Mouse (Mus musculus): ENCODE results near the gene Olfr974. TPM values are rescaled to one million over a fixed set of nuclear protein-coding genes. Genes with fewer than 3 reads are reported as not detected.
"Not testable (repeated sequence)": the region's sequence is repeated elsewhere in the genome, so short reads cannot be mapped to it uniquely, and the experiment has no call there.

Gene Olfr974
- polyA plus RNA-seq, 2 experiments = not detected

GRCm38 (mm10) chr9:39951946-39952345, 14.6 kb downstream of the Olfr974 start, which contains the start of gene Olfr975:
TSS of gene Olfr975 (minus strand) at chr9:39952046.
- Histone ChIP-seq H3K4me2 (ENCODE audit: low read depth) (no peak within 1 kb of the TSS), H3K9ac (replicated peaks) (no peak within 1 kb of the TSS), H3K27me3 (ENCODE audit: control insufficient read depth, insufficient read depth, low read length) (no peaks in the 10 kb centered on the region), H3K9me3 (ENCODE audit: control insufficient read depth, low read length) (no peaks in the 10 kb centered on the region), H3K4me3 (ENCODE audit: insufficient read depth in 1 of 2, low read depth in 2 of 2, low read length in 2 of 2) (no peak within 1 kb of the TSS), H3K36me3 (replicated peaks; ENCODE audit: control insufficient read depth, insufficient read depth, low read depth) (no peaks in the 10 kb centered on the region), H3K27ac (no peak within 1 kb of the TSS), H3K4me1 (replicated peaks; ENCODE audit: control insufficient read depth in 2 of 2, insufficient read depth in 2 of 2, low read length in 1 of 2) (no peaks in the 10 kb centered on the region)
- DNase-seq (ENCODE audit: low read depth in 3 of 3, low spot score in 3 of 3) (no peak), ATAC-seq (ENCODE audit: insufficient read depth) (no peak)
- TF ChIP-seq EP300 (IDR thresholded peaks at IDR 0.05; ENCODE audit: low read depth) = no peak
- no peak for TF ChIP-seq CTCF (IDR thresholded peaks at IDR 0.05; ENCODE audit: low read depth)
- WGBS (ENCODE audit: insufficient replicate concordance) = 43% methylated on average over 1 of the region's 1 CpGs

- DNase-seq (ENCODE audit: low read depth in 3 of 3, low spot score in 3 of 3); H3K9ac ChIP-seq (replicated peaks); H3K4me3 ChIP-seq (ENCODE audit: insufficient read depth in 1 of 2, low read depth in 2 of 2, low read length in 2 of 2); H3K27ac ChIP-seq; H3K36me3 ChIP-seq (replicated peaks; ENCODE audit: control insufficient read depth, insufficient read depth, low read depth); H3K4me1 ChIP-seq (replicated peaks; ENCODE audit: control insufficient read depth in 2 of 2, insufficient read depth in 2 of 2, low read length in 1 of 2); H3K4me2 ChIP-seq (ENCODE audit: low read depth); H3K27me3 ChIP-seq (ENCODE audit: control insufficient read depth, insufficient read depth, low read length); ATAC-seq (ENCODE audit: insufficient read depth); H3K9me3 ChIP-seq (ENCODE audit: control insufficient read depth, low read length): not testable (repeated sequence)
- WGBS (ENCODE audit: insufficient replicate concordance) = 52% methylated on average over 7 of the region's 9 CpGs
Measured at GRCm38 (mm10) chr9:39961033-39961432, 23.7 kb downstream of the Olfr974 start, which contains the start of gene Olfr976. TSS of gene Olfr976 (minus strand) at chr9:39961133.

GRCm38 (mm10) chr9:39976581-39977145, 39.4 kb downstream of the Olfr974 start:
- not testable (repeated sequence) for DNase-seq (ENCODE audit: low read depth in 3 of 3, low spot score in 3 of 3); H3K9me3 ChIP-seq (ENCODE audit: control insufficient read depth, low read length); H3K9ac ChIP-seq (replicated peaks); H3K4me1 ChIP-seq (replicated peaks; ENCODE audit: control insufficient read depth in 2 of 2, insufficient read depth in 2 of 2, low read length in 1 of 2); H3K4me2 ChIP-seq (ENCODE audit: low read depth); H3K36me3 ChIP-seq (replicated peaks; ENCODE audit: control insufficient read depth, insufficient read depth, low read depth); H3K27me3 ChIP-seq (ENCODE audit: control insufficient read depth, insufficient read depth, low read length); H3K4me3 ChIP-seq (ENCODE audit: insufficient read depth in 1 of 2, low read depth in 2 of 2, low read length in 2 of 2); ATAC-seq (ENCODE audit: insufficient read depth); H3K27ac ChIP-seq
- 50% methylated on average over 1 of the region's 1 CpGs for WGBS (ENCODE audit: insufficient replicate concordance)

- no peak for ATAC-seq (ENCODE audit: insufficient read depth)
- no peak for DNase-seq (ENCODE audit: low read depth in 3 of 3, low spot score in 3 of 3)
- Histone ChIP-seq H3K4me3 (ENCODE audit: insufficient read depth in 1 of 2, low read depth in 2 of 2, low read length in 2 of 2) (no peak within 1 kb of the TSS), H3K36me3 (replicated peaks; ENCODE audit: control insufficient read depth, insufficient read depth, low read depth) (no peaks in the 10 kb centered on the region), H3K4me2 (ENCODE audit: low read depth) (no peak within 1 kb of the TSS), H3K9me3 (ENCODE audit: control insufficient read depth, low read length) (no peaks in the 10 kb centered on the region), H3K27ac (no peak within 1 kb of the TSS), H3K27me3 (ENCODE audit: control insufficient read depth, insufficient read depth, low read length) (no peaks in the 10 kb centered on the region), H3K4me1 (replicated peaks; ENCODE audit: control insufficient read depth in 2 of 2, insufficient read depth in 2 of 2, low read length in 1 of 2) (no peaks in the 10 kb centered on the region), H3K9ac (replicated peaks) (no peak within 1 kb of the TSS)
- WGBS (ENCODE audit: insufficient replicate concordance) = 68% methylated on average over 2 of the region's 2 CpGs
- TF ChIP-seq EP300 (IDR thresholded peaks at IDR 0.05; ENCODE audit: low read depth) (no peak), CTCF (IDR thresholded peaks at IDR 0.05; ENCODE audit: low read depth) (no peak)
Measured at GRCm38 (mm10) chr9:39991813-39992212, 54.5 kb downstream of the Olfr974 start, which contains the start of gene Olfr978. TSS of gene Olfr978 (plus strand) at chr9:39992113.

Other genes with a start within 250 kb of the Olfr974 start
- gene Olfr149, start 230.4 kb upstream of the Olfr974 start, polyA plus RNA-seq (2012; rRNA removed) = not detected in 2 replicates
- not detected in 2 replicates for gene Olfr149, start 230.4 kb upstream of the Olfr974 start, polyA plus RNA-seq (2014; fragmentation: Nextera tagmentation; extraction: Ambion mirVana)
- not detected in 2 replicates for gene Olfr965, start 226.1 kb upstream of the Olfr974 start, polyA plus RNA-seq (2012; rRNA removed)
- not detected in 2 replicates for gene Olfr965, start 226.1 kb upstream of the Olfr974 start, polyA plus RNA-seq (2014; fragmentation: Nextera tagmentation; extraction: Ambion mirVana)
- not detected in 2 replicates for gene Olfr150, start 206.5 kb upstream of the Olfr974 start, polyA plus RNA-seq (2012; rRNA removed)
- not detected in 2 replicates for gene Olfr150, start 206.5 kb upstream of the Olfr974 start, polyA plus RNA-seq (2014; fragmentation: Nextera tagmentation; extraction: Ambion mirVana)
- not detected in 2 replicates for gene Olfr967, start 191.3 kb upstream of the Olfr974 start, polyA plus RNA-seq (2012; rRNA removed)
- not detected in 2 replicates for gene Olfr967, start 191.3 kb upstream of the Olfr974 start, polyA plus RNA-seq (2014; fragmentation: Nextera tagmentation; extraction: Ambion mirVana)
- not detected in 2 replicates for gene Olfr968, start 154.2 kb upstream of the Olfr974 start, polyA plus RNA-seq (2012; rRNA removed)
- gene Olfr968, start 154.2 kb upstream of the Olfr974 start, polyA plus RNA-seq (2014; fragmentation: Nextera tagmentation; extraction: Ambion mirVana) = not detected in 2 replicates
- gene Olfr969, start 146.6 kb upstream of the Olfr974 start, polyA plus RNA-seq (2012; rRNA removed) = not detected in 2 replicates
- not detected in 2 replicates for gene Olfr969, start 146.6 kb upstream of the Olfr974 start, polyA plus RNA-seq (2014; fragmentation: Nextera tagmentation; extraction: Ambion mirVana)
- not detected in 2 replicates for gene Olfr970, start 128.6 kb upstream of the Olfr974 start, polyA plus RNA-seq (2012; rRNA removed)
- gene Olfr970, start 128.6 kb upstream of the Olfr974 start, polyA plus RNA-seq (2014; fragmentation: Nextera tagmentation; extraction: Ambion mirVana) = not detected in 2 replicates
- gene Olfr971, start 100.6 kb upstream of the Olfr974 start, polyA plus RNA-seq (2012; rRNA removed) = not detected in 2 replicates
- not detected in 2 replicates for gene Olfr971, start 100.6 kb upstream of the Olfr974 start, polyA plus RNA-seq (2014; fragmentation: Nextera tagmentation; extraction: Ambion mirVana)
- not detected in 2 replicates for gene Olfr972, start 71.1 kb upstream of the Olfr974 start, polyA plus RNA-seq (2012; rRNA removed)
- not detected in 2 replicates for gene Olfr972, start 71.1 kb upstream of the Olfr974 start, polyA plus RNA-seq (2014; fragmentation: Nextera tagmentation; extraction: Ambion mirVana)
- not detected in 2 replicates for gene Olfr229, start 30.2 kb upstream of the Olfr974 start, polyA plus RNA-seq (2012; rRNA removed)
- not detected in 2 replicates for gene Olfr229, start 30.2 kb upstream of the Olfr974 start, polyA plus RNA-seq (2014; fragmentation: Nextera tagmentation; extraction: Ambion mirVana)
- gene Olfr975, start 14.5 kb downstream of the Olfr974 start, polyA plus RNA-seq (2012; rRNA removed) = not detected in 2 replicates
- not detected in 2 replicates for gene Olfr975, start 14.5 kb downstream of the Olfr974 start, polyA plus RNA-seq (2014; fragmentation: Nextera tagmentation; extraction: Ambion mirVana)
- not detected in 2 replicates for gene Olfr976, start 23.6 kb downstream of the Olfr974 start, polyA plus RNA-seq (2012; rRNA removed)
- not detected in 2 replicates for gene Olfr976, start 23.6 kb downstream of the Olfr974 start, polyA plus RNA-seq (2014; fragmentation: Nextera tagmentation; extraction: Ambion mirVana)
- gene Olfr978, start 54.6 kb downstream of the Olfr974 start, polyA plus RNA-seq (2012; rRNA removed) = not detected in 2 replicates
- not detected in 2 replicates for gene Olfr978, start 54.6 kb downstream of the Olfr974 start, polyA plus RNA-seq (2014; fragmentation: Nextera tagmentation; extraction: Ambion mirVana)
- not detected in 2 replicates for gene Olfr979, start 66.0 kb downstream of the Olfr974 start, polyA plus RNA-seq (2012; rRNA removed)
- not detected in 2 replicates for gene Olfr979, start 66.0 kb downstream of the Olfr974 start, polyA plus RNA-seq (2014; fragmentation: Nextera tagmentation; extraction: Ambion mirVana)
- not detected in 2 replicates for gene Olfr980, start 72.1 kb downstream of the Olfr974 start, polyA plus RNA-seq (2012; rRNA removed)
- not detected in 2 replicates for gene Olfr980, start 72.1 kb downstream of the Olfr974 start, polyA plus RNA-seq (2014; fragmentation: Nextera tagmentation; extraction: Ambion mirVana)
- not detected in 2 replicates for gene Olfr981, start 84.0 kb downstream of the Olfr974 start, polyA plus RNA-seq (2012; rRNA removed)
- gene Olfr981, start 84.0 kb downstream of the Olfr974 start, polyA plus RNA-seq (2014; fragmentation: Nextera tagmentation; extraction: Ambion mirVana) = not detected in 2 replicates
- not detected in 2 replicates for gene Olfr982, start 136.3 kb downstream of the Olfr974 start, polyA plus RNA-seq (2012; rRNA removed)
- gene Olfr982, start 136.3 kb downstream of the Olfr974 start, polyA plus RNA-seq (2014; fragmentation: Nextera tagmentation; extraction: Ambion mirVana) = not detected in 2 replicates
- gene Olfr983, start 156.1 kb downstream of the Olfr974 start, polyA plus RNA-seq (2012; rRNA removed) = not detected in 2 replicates
- not detected in 2 replicates for gene Olfr983, start 156.1 kb downstream of the Olfr974 start, polyA plus RNA-seq (2014; fragmentation: Nextera tagmentation; extraction: Ambion mirVana)
- not detected in 2 replicates for gene Olfr984, start 176.7 kb downstream of the Olfr974 start, polyA plus RNA-seq (2012; rRNA removed)
- not detected in 2 replicates for gene Olfr984, start 176.7 kb downstream of the Olfr974 start, polyA plus RNA-seq (2014; fragmentation: Nextera tagmentation; extraction: Ambion mirVana)
- gene Olfr985, start 192.7 kb downstream of the Olfr974 start, polyA plus RNA-seq (2012; rRNA removed) = not detected in 2 replicates
- gene Olfr985, start 192.7 kb downstream of the Olfr974 start, polyA plus RNA-seq (2014; fragmentation: Nextera tagmentation; extraction: Ambion mirVana) = not detected in 2 replicates
- gene Tmem225, start 210.6 kb downstream of the Olfr974 start, polyA plus RNA-seq (2012; rRNA removed) = not detected in 2 replicates
- gene Tmem225, start 210.6 kb downstream of the Olfr974 start, polyA plus RNA-seq (2014; fragmentation: Nextera tagmentation; extraction: Ambion mirVana) = not detected in 2 replicates
- not detected in 2 replicates for gene Olfr986, start 243.4 kb downstream of the Olfr974 start, polyA plus RNA-seq (2012; rRNA removed)
- gene Olfr986, start 243.4 kb downstream of the Olfr974 start, polyA plus RNA-seq (2014; fragmentation: Nextera tagmentation; extraction: Ambion mirVana) = not detected in 2 replicates

Data from liver, embryonic 14.5 days (tissue).